Mouse (Mus musculus) ovary, adult 18-20 months (tissue): Measurements from ENCODE around the gene Tubb1.

Experiments used
- DNase-seq: peaks from one replicate; pipeline ENCODE4 v3.0.0; 2022; ENCODE audit warnings: low spot score, mixed read lengths

Tubb1 gene

GRCm38 (mm10) chr2:174502321-174502720 is 51.8 kb downstream of the Tubb1 start:
- no peak for DNase-seq

- no peak for DNase-seq
Measured at GRCm38 (mm10) chr2:174502831-174503460, 52.5 kb downstream of the Tubb1 start.
